Mouse (Mus musculus) ES-Bruce4 (cell line): ENCODE data around the gene Nupr1l.

ENCODE experiments used
- CTCF ChIP-seq: IDR thresholded peaks from one replicate; pipeline ENCODE4 v1.8.1; 2011; ENCODE audit warnings: low read depth, low read length
- EP300 ChIP-seq: IDR thresholded peaks from 2 replicates; pipeline ENCODE4 v1.6.1; 2011; ENCODE audit warnings: low read depth, low read length; ENCODE audit not compliant: insufficient read depth
- POLR2A ChIP-seq: IDR thresholded peaks from one replicate; pipeline ENCODE4 v1.8.1; 2011; ENCODE audit warnings: low read length; ENCODE audit not compliant: insufficient read depth

DNA sequence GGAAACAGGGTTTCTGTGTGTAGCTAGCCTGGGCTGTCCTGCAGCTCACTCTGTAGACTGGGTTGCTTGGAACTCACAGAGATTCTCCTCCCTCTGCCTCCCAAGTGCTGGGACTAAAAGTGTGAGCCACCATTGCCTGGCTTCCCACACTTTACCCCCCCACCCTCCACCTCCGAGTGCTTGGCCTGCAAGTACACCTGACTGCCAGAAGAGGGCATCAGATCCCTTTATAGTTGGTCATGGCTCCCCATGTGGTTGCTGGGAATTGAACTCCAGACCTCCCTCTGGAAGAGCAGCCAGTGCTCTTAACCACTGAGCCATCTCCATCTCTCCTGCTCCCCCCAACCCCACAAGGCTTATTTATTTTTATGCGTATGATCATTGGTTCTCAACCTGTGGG is 5.7 kb downstream of the Nupr1l start:
- TF ChIP-seq CTCF (peak; percentile 85), POLR2A (no peak), EP300 (0 out of 2 replicates have a peak, but pooled peaks have one; percentile 46)
